In genomic region chr11:100574188-100574587, GRCm38 (mm10) we compare ENCODE assay signal across 8 mouse cellular contexts. TPM values are rescaled to one million over a fixed set of nuclear protein-coding genes. Genes with fewer than 3 reads are reported as not detected.
A peak's percentile ranks its signal among the peaks of the same experiment; 100 is the strongest.
DNase-seq lines count a peak whose midpoint lies in the region; ATAC-seq lines count a peak whose summit lies in the region.

No protein-coding gene starts in this region.

- peak overlapping the region; percentile 69 for H3K4me3 ChIP-seq in erythroblast, embryonic 14.5 days (replicated peaks)
- peak overlapping the region; percentile 80 for H3K4me3 ChIP-seq in midbrain, embryonic 10.5 days
- no peak overlapping the region; the same call in 1 of the 2 replicates for H3K4me3 ChIP-seq in midbrain, embryonic 16.5 days (ENCODE audit: low read depth, low read length)
- H3K4me3 ChIP-seq in limb, embryonic 13.5 days = peak overlapping the region; percentile 65
- peak overlapping the region; percentile 75 for H3K4me3 ChIP-seq in stomach, embryonic 15.5 days (replicated peaks)

- no peak overlapping the region for H3K27ac ChIP-seq in midbrain, embryonic 10.5 days (replicated peaks)
- H3K27ac ChIP-seq in midbrain, embryonic 16.5 days (ENCODE audit: low read length) = no peak overlapping the region
- peak overlapping the region; percentile 74 for H3K27ac ChIP-seq in limb, embryonic 13.5 days
- peak overlapping the region; percentile 74 for H3K27ac ChIP-seq in stomach, embryonic 15.5 days

- no peak overlapping the region for H3K9ac ChIP-seq in midbrain, embryonic 16.5 days (ENCODE audit: low read depth, low read length)
- H3K9ac ChIP-seq in limb, embryonic 13.5 days = no peak overlapping the region
- no peak overlapping the region for H3K9ac ChIP-seq in stomach, embryonic 15.5 days

- H3K9me3 ChIP-seq in erythroblast, embryonic 14.5 days (ENCODE audit: control insufficient read depth, low read length) = no peaks in the 10 kb centered on the region
- no peaks in the 10 kb centered on the region for H3K9me3 ChIP-seq in midbrain, embryonic 10.5 days (replicated peaks)
- no peaks in the 10 kb centered on the region for H3K9me3 ChIP-seq in midbrain, embryonic 16.5 days (replicated peaks; ENCODE audit: control insufficient read depth, low read length, poor library complexity, severe bottlenecking)
- no peaks in the 10 kb centered on the region for H3K9me3 ChIP-seq in limb, embryonic 13.5 days
- no peaks in the 10 kb centered on the region for H3K9me3 ChIP-seq in stomach, embryonic 15.5 days

- peaks cover 5% of the 10 kb centered on the region for H3K27me3 ChIP-seq in erythroblast, embryonic 14.5 days (ENCODE audit: control insufficient read depth)
- H3K27me3 ChIP-seq in midbrain, embryonic 10.5 days (ENCODE audit: low read depth, poor library complexity, severe bottlenecking) = peaks cover 37% of the 10 kb centered on the region
- no peaks in the 10 kb centered on the region; the same call in none of the 2 replicates for H3K27me3 ChIP-seq in midbrain, embryonic 16.5 days (ENCODE audit: control insufficient read depth, insufficient read depth, low read depth, low read length)
- peaks cover 17% of the 10 kb centered on the region for H3K27me3 ChIP-seq in limb, embryonic 13.5 days
- peaks cover 8% of the 10 kb centered on the region; the same call in 1 of the 2 replicates for H3K27me3 ChIP-seq in stomach, embryonic 15.5 days (replicated peaks)

- 93% methylated on average over 3 of the region's 3 CpGs for WGBS in midbrain, embryonic 10.5 days
- 98% methylated on average over 3 of the region's 3 CpGs for WGBS in midbrain, embryonic 16.5 days
- WGBS in limb, embryonic 13.5 days = 91% methylated on average over 3 of the region's 3 CpGs
- WGBS in stomach, embryonic 15.5 days = 71% methylated on average over 3 of the region's 3 CpGs

- no peak overlapping the region; the same call in 1 of the 2 replicates for H3K4me2 ChIP-seq in midbrain, embryonic 16.5 days (ENCODE audit: low read length)
- peak overlapping the region; percentile 73 for H3K4me2 ChIP-seq in limb, embryonic 13.5 days (replicated peaks)
- peak overlapping the region; percentile 70; the same call in 1 of the 2 replicates for H3K4me2 ChIP-seq in stomach, embryonic 15.5 days

- H3K4me1 ChIP-seq in erythroblast, embryonic 14.5 days (ENCODE audit: control insufficient read depth) = peaks cover 28% of the 10 kb centered on the region
- peaks cover 38% of the 10 kb centered on the region for H3K4me1 ChIP-seq in midbrain, embryonic 10.5 days
- peaks cover 14% of the 10 kb centered on the region; the same call in 1 of the 2 replicates for H3K4me1 ChIP-seq in midbrain, embryonic 16.5 days (ENCODE audit: control insufficient read depth, insufficient read depth, low read length)
- H3K4me1 ChIP-seq in limb, embryonic 13.5 days = peaks cover 24% of the 10 kb centered on the region
- H3K4me1 ChIP-seq in stomach, embryonic 15.5 days = peaks cover 22% of the 10 kb centered on the region

- H3K36me3 ChIP-seq in erythroblast, embryonic 14.5 days (ENCODE audit: control insufficient read depth) = peaks cover 12% of the 10 kb centered on the region
- peaks cover 26% of the 10 kb centered on the region for H3K36me3 ChIP-seq in midbrain, embryonic 10.5 days
- peaks cover 4% of the 10 kb centered on the region; the same call in 1 of the 2 replicates for H3K36me3 ChIP-seq in midbrain, embryonic 16.5 days (ENCODE audit: control insufficient read depth, insufficient read depth, low read length)
- peaks cover 20% of the 10 kb centered on the region for H3K36me3 ChIP-seq in limb, embryonic 13.5 days
- H3K36me3 ChIP-seq in stomach, embryonic 15.5 days = 0 out of 2 replicates have a peak, but pooled peaks cover under 1% of the 10 kb centered on the region

- DNase-seq in midbrain, embryonic 10.5 days (ENCODE audit: low spot score) = no peak
- DNase-seq in cerebellum, postnatal 25 days = no peak

- no peak for ATAC-seq in erythroblast, adult 5-6 weeks (replicated peaks; ENCODE audit: low FRiP score, poor library complexity, severe bottlenecking)
- ATAC-seq in midbrain, embryonic 16.5 days = no peak
- no peak for ATAC-seq in limb, embryonic 13.5 days (ENCODE audit: low FRiP score, low read depth)
- ATAC-seq in stomach, embryonic 15.5 days (ENCODE audit: insufficient read depth, low FRiP score, low read depth) = no peak
- ATAC-seq in cerebellum, adult (ENCODE audit: insufficient number of reproducible peaks, low FRiP score, low TSS enrichment) = no peak

RNA-seq across cellular contexts. Expression of gene Cnp, which starts 0.5 kb away (rescaled TPM):
- 0.09 and 0.11 TPM in 2 replicates for polyA plus RNA-seq in erythroblast, embryonic 14.5 days (2012)
- 1.5 and 1.9 TPM in 2 replicates for total RNA-seq in erythroblast, adult 5-6 weeks (2015; ENCODE audit: low replicate concordance)
- 4.3 and 4.5 TPM in 2 replicates for total RNA-seq in erythroblast, adult 5-6 weeks (2017; ENCODE audit: low replicate concordance)
- 17.7 and 22.6 TPM in 2 replicates for polyA plus RNA-seq in midbrain, embryonic 10.5 days (2016; fragmentation: Nextera tagmentation; extraction: Ambion mirVana)
- 46.5 and 57.8 TPM in 2 replicates for polyA plus RNA-seq in midbrain, embryonic 16.5 days (2015; fragmentation: Nextera tagmentation; extraction: Ambion mirVana)
- 31.7 and 33.2 TPM in 2 replicates for polyA plus RNA-seq in limb, embryonic 13.5 days (2015; fragmentation: Nextera tagmentation; extraction: Ambion mirVana)
- polyA plus RNA-seq in stomach, embryonic 15.5 days (2015; fragmentation: Nextera tagmentation; extraction: Ambion mirVana) = 35.3 and 42.7 TPM in 2 replicates

RNA-seq across cellular contexts. Expression of gene Ttc25, which starts 28.8 kb away (rescaled TPM):
- 0.01 TPM in 1 of 2 replicates, not detected in the other for polyA plus RNA-seq in erythroblast, embryonic 14.5 days (2012)
- total RNA-seq in erythroblast, adult 5-6 weeks (2015; ENCODE audit: low replicate concordance) = not detected in 2 replicates
- not detected in 2 replicates for total RNA-seq in erythroblast, adult 5-6 weeks (2017; ENCODE audit: low replicate concordance)
- 1.9 and 2.3 TPM in 2 replicates for polyA plus RNA-seq in midbrain, embryonic 10.5 days (2016; fragmentation: Nextera tagmentation; extraction: Ambion mirVana)
- polyA plus RNA-seq in midbrain, embryonic 16.5 days (2015; fragmentation: Nextera tagmentation; extraction: Ambion mirVana) = 2.9 and 3.5 TPM in 2 replicates
- polyA plus RNA-seq in limb, embryonic 13.5 days (2015; fragmentation: Nextera tagmentation; extraction: Ambion mirVana) = 0.61 and 0.69 TPM in 2 replicates
- 0.24 and 0.37 TPM in 2 replicates for polyA plus RNA-seq in stomach, embryonic 15.5 days (2015; fragmentation: Nextera tagmentation; extraction: Ambion mirVana)

RNA-seq across cellular contexts. Expression of gene Nkiras2, which starts 44.9 kb away (rescaled TPM):
- polyA plus RNA-seq in erythroblast, embryonic 14.5 days (2012) = 3.2 and 4.0 TPM in 2 replicates
- 10.2 and 18.2 TPM in 2 replicates for total RNA-seq in erythroblast, adult 5-6 weeks (2015; ENCODE audit: low replicate concordance)
- total RNA-seq in erythroblast, adult 5-6 weeks (2017; ENCODE audit: low replicate concordance) = 7.3 and 11.2 TPM in 2 replicates
- 101 and 112 TPM in 2 replicates for polyA plus RNA-seq in midbrain, embryonic 10.5 days (2016; fragmentation: Nextera tagmentation; extraction: Ambion mirVana)
- polyA plus RNA-seq in midbrain, embryonic 16.5 days (2015; fragmentation: Nextera tagmentation; extraction: Ambion mirVana) = 97.7 TPM in 2 replicates
- polyA plus RNA-seq in limb, embryonic 13.5 days (2015; fragmentation: Nextera tagmentation; extraction: Ambion mirVana) = 81.6 and 84.1 TPM in 2 replicates
- polyA plus RNA-seq in stomach, embryonic 15.5 days (2015; fragmentation: Nextera tagmentation; extraction: Ambion mirVana) = 57.3 and 57.6 TPM in 2 replicates

RNA-seq across cellular contexts. Expression of gene Dnajc7, which starts 45.8 kb away (rescaled TPM):
- polyA plus RNA-seq in erythroblast, embryonic 14.5 days (2012) = 3.2 and 4.0 TPM in 2 replicates
- 31.8 and 31.9 TPM in 2 replicates for total RNA-seq in erythroblast, adult 5-6 weeks (2015; ENCODE audit: low replicate concordance)
- 25.8 and 50.7 TPM in 2 replicates for total RNA-seq in erythroblast, adult 5-6 weeks (2017; ENCODE audit: low replicate concordance)
- 268 and 304 TPM in 2 replicates for polyA plus RNA-seq in midbrain, embryonic 10.5 days (2016; fragmentation: Nextera tagmentation; extraction: Ambion mirVana)
- 289 and 327 TPM in 2 replicates for polyA plus RNA-seq in midbrain, embryonic 16.5 days (2015; fragmentation: Nextera tagmentation; extraction: Ambion mirVana)
- polyA plus RNA-seq in limb, embryonic 13.5 days (2015; fragmentation: Nextera tagmentation; extraction: Ambion mirVana) = 280 and 283 TPM in 2 replicates
- polyA plus RNA-seq in stomach, embryonic 15.5 days (2015; fragmentation: Nextera tagmentation; extraction: Ambion mirVana) = 213 and 214 TPM in 2 replicates

RNA-seq across cellular contexts. Expression of gene Acly, which starts 46.4 kb away (rescaled TPM):
- polyA plus RNA-seq in erythroblast, embryonic 14.5 days (2012) = 0.46 and 1.1 TPM in 2 replicates
- 29.0 and 34.4 TPM in 2 replicates for total RNA-seq in erythroblast, adult 5-6 weeks (2015; ENCODE audit: low replicate concordance)
- 16.2 and 28.4 TPM in 2 replicates for total RNA-seq in erythroblast, adult 5-6 weeks (2017; ENCODE audit: low replicate concordance)
- polyA plus RNA-seq in midbrain, embryonic 10.5 days (2016; fragmentation: Nextera tagmentation; extraction: Ambion mirVana) = 312 and 380 TPM in 2 replicates
- 218 and 229 TPM in 2 replicates for polyA plus RNA-seq in midbrain, embryonic 16.5 days (2015; fragmentation: Nextera tagmentation; extraction: Ambion mirVana)
- polyA plus RNA-seq in limb, embryonic 13.5 days (2015; fragmentation: Nextera tagmentation; extraction: Ambion mirVana) = 139 and 160 TPM in 2 replicates
- 153 and 180 TPM in 2 replicates for polyA plus RNA-seq in stomach, embryonic 15.5 days (2015; fragmentation: Nextera tagmentation; extraction: Ambion mirVana)

Comparison
In these comparisons a context has a peak if more than half of its experiments do, and no peak if none do; other contexts are left out.
1. H3K27ac ChIP-seq: peak in limb, embryonic 13.5 days (single experiment) and stomach, embryonic 15.5 days (single experiment); none in midbrain, embryonic 10.5 days (single experiment) and midbrain, embryonic 16.5 days (single experiment).
2. RNA of gene Cnp, which starts 0.5 kb away (polyA plus RNA-seq): 46.5 to 57.8 TPM in midbrain, embryonic 16.5 days, 35.3 to 42.7 TPM in stomach, embryonic 15.5 days, 31.7 to 33.2 TPM in limb, embryonic 13.5 days and 17.7 to 22.6 TPM in midbrain, embryonic 10.5 days; 0.09 to 0.11 TPM in erythroblast, embryonic 14.5 days; every median in the first group is over 10 times any median in the second.
3. RNA of gene Nkiras2, which starts 44.9 kb away (polyA plus RNA-seq): 101 to 112 TPM in midbrain, embryonic 10.5 days, 97.7 TPM in midbrain, embryonic 16.5 days, 81.6 to 84.1 TPM in limb, embryonic 13.5 days and 57.3 to 57.6 TPM in stomach, embryonic 15.5 days; 3.2 to 4.0 TPM in erythroblast, embryonic 14.5 days; every median in the first group is over 10 times any median in the second.